Mouse (Mus musculus) thymus, adult 18-20 months (tissue): ENCODE data around the gene Birc6.
"Not testable (repeated sequence)": the region's sequence is repeated elsewhere in the genome, so short reads cannot be mapped to it uniquely, and the experiment has no call there.

Source experiments
- DNase-seq, 2 experiments: peaks; one replicate each; pipeline ENCODE4 v3.0.0; 2022; ENCODE audit warnings: mixed read lengths in 2 of 2

Birc6 gene

GRCm38 (mm10) chr17:74569219-74569618, 41.1 kb downstream of the Birc6 start:
- DNase-seq = no peak

- no peak for DNase-seq
These were observed 42.5 kb downstream of the Birc6 start for GRCm38 (mm10) chr17:74570585-74570984.

DNA sequence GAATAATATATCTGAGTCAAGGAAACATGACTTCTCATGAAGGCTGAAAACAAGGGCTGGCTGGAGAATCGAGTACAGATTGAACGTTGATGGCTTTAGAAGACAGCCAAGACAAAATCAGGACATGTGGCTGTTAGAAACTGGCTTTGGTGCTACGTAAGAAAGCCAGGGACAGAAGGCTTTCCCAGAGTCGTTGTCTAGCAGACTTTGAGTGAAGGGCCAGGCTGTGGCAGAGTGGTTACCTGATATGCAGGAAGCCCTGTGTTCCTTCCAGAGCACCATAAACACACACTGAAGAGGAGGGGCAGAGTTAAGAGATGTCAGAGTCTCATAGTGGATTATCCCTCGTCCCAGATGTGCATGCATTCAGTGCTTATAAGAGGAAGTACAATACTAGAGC, 49.1 kb downstream of the Birc6 start:
- DNase-seq = no peak

GRCm38 (mm10) chr17:74579586-74579985, 51.5 kb downstream of the Birc6 start:
- no peak for DNase-seq

DNA sequence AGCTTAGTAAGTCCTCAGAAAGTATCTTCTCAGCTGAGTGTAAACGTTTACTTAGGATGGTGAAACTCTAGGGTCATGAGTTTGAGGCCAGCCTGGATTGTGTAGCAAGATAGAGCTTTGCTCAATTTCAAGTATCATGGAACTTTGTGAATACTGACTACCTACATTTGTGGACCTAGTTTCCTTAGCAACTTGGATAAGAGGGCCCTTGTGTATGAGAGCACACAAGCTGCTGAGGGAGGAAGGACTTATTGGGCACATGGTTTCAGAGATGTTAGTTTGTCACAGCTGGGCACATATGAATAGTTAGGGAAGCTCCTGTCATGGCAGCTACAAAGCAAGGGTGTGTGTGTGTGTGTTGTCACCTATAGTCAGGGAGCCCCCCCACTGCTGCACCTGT, 52.6 kb downstream of the Birc6 start:
- no peak for DNase-seq

- no peak for DNase-seq
These were observed 58.7 kb downstream of the Birc6 start for GRCm38 (mm10) chr17:74586768-74587167.

GRCm38 (mm10) chr17:74598908-74599307, 70.8 kb downstream of the Birc6 start:
- no peak for DNase-seq

- DNase-seq = no peak
These were observed 71.3 kb downstream of the Birc6 start for GRCm38 (mm10) chr17:74599396-74599795.

- DNase-seq = no peak
These were observed 73.1 kb downstream of the Birc6 start for GRCm38 (mm10) chr17:74601201-74601600.

GRCm38 (mm10) chr17:74630798-74631197, 102.7 kb downstream of the Birc6 start:
- DNase-seq = no peak

GRCm38 (mm10) chr17:74642445-74642844, 114.3 kb downstream of the Birc6 start:
- no peak for DNase-seq

- DNase-seq = no peak
These were observed 130.3 kb downstream of the Birc6 start for GRCm38 (mm10) chr17:74658362-74658761.

- no peak for DNase-seq
These were observed 139.9 kb downstream of the Birc6 start for GRCm38 (mm10) chr17:74668010-74668409.

- no peak for DNase-seq
These were observed 141.9 kb downstream of the Birc6 start for GRCm38 (mm10) chr17:74670031-74670430.

- DNase-seq = no peak
These were observed 144.4 kb downstream of the Birc6 start for GRCm38 (mm10) chr17:74672446-74672845.

DNA sequence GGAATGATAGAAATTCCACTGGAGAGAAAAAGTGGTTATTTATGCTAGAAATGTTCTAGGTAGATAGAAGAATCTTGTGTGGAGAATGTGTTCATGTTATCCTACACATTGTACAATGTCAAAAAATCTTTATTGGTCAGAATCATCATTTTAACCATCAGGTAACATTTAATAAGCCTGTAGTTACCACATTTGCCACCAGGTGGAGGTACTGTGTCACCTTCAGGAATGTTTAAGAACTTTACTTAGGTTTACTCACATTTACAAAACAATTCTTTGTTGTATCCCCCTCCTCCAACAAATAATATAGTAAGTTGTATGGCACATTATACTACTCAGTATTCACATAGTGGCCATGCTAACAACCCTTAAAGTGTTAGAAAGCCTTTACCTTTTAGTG, 145.2 kb downstream of the Birc6 start:
- DNase-seq = no peak

GRCm38 (mm10) chr17:74678061-74678460, 150.0 kb downstream of the Birc6 start:
- no peak for DNase-seq

- DNase-seq = no peak
These were observed 156.8 kb downstream of the Birc6 start for GRCm38 (mm10) chr17:74684927-74685326.

- DNase-seq = no peak
These were observed 160.5 kb downstream of the Birc6 start for GRCm38 (mm10) chr17:74688555-74688954.

DNA sequence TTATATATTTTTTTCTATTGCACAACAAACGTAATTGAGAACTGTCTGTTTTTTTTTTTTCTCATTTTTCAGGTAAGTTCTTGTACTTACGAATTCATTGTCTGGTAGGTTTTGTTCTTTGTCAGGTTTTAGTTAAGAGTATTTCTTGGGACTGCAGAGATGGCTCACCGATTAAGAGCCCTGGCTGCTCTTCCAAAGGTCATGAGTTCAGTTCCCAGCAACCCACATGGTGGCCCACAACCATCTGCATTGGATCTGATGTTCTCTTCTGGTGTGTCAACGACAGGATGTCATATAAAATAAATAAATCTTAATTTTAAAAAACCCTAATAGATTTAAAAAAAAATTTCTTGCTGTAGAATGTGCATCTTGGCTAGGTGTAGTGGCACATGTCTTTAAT, 161.3 kb downstream of the Birc6 start:
- no peak for DNase-seq

DNA sequence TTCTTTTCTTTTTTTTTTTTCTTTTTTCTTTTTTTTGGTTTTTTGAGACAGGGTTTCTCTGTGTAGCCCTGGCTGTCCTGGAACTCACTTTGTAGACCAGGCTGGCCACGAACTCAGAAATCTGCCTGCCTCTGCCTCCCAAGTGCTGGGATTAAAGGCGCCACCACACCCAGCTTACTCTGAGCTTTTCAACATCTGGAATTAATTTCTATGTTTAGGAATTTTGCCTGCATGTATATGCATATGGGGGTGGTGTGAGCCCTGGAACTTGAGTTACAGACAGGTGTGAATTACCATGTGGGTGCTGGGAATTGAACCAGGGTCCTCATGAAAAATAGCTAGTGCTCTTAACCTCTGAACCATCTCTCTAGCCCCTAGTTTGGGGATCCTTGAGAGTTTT, 173.6 kb downstream of the Birc6 start:
- DNase-seq = not testable (repeated sequence)

DNA sequence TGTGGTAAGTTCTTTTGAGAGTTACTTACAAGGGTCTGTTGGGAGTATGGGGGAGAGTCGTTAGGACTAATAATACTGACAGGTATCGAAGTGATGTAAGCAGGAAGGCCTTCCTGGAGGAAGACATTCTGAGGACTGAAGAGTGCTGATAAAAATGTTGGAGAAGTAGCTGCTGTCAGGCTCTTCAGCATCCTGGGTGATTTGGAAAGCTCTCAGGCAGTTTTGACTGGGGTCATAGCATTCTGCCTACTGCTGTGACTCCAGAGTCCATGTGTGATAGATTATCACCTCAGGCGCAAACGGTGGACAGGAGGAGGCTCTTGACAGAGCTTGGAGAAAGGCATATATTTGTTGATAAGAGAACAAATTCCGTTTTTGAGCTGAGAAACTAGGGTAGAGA, 177.4 kb downstream of the Birc6 start:
- DNase-seq = no peak

- DNase-seq = no peak
These were observed 178.5 kb downstream of the Birc6 start for GRCm38 (mm10) chr17:74706593-74706992.

- no peak for DNase-seq
These were observed 179.6 kb downstream of the Birc6 start for GRCm38 (mm10) chr17:74707637-74708152.

GRCm38 (mm10) chr17:74710731-74711130, 182.6 kb downstream of the Birc6 start:
- DNase-seq = no peak

DNA sequence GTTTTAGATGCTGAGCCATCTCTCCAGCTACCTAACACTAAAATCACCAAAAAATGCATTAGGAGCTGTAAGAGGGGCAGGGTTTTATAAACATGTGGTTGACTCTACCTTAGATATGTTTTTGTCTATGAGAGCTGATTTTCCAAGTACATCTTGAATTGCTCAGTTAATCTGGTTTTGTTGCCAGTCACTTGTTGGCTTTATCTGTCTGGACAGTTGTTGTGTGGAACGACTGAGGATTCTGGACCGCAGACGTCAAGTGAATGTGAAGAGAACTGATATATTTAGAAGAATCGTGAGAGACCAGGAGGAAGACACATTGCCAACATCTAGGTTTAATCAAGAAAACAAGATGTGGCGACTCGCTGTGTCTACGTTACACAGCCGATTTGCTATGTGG, 183.5 kb downstream of the Birc6 start:
- DNase-seq = no peak
